Mouse (Mus musculus) megakaryocyte, embryonic 14.5 days (primary cell): ENCODE results near the gene Pax4.

Experiments
- FLI1 ChIP-seq: IDR thresholded peaks from 2 replicates; pipeline ENCODE4 v1.6.1; 2012; ENCODE audit warnings: low read length, inconsistent platforms, mixed read lengths
- GATA1 ChIP-seq: IDR thresholded peaks from 3 replicates; pipeline ENCODE4 v1.6.1; 2012; ENCODE audit warnings: mixed read lengths, low read length, inconsistent platforms, borderline replicate concordance

GRCm38 (mm10) chr6:28397681-28398203 is 51.4 kb downstream of the Pax4 start, which contains the start of gene Zfp800:
- TF ChIP-seq GATA1 = no peak
- no peak for TF ChIP-seq FLI1
